Mouse (Mus musculus) heart, embryonic 15.5 days (tissue): ENCODE measurements around the gene Ext2. TPM values are rescaled to one million over a fixed set of nuclear protein-coding genes. Genes with fewer than 3 reads are reported as not detected.

Experiments
- ATAC-seq: fragments of 200-750 bp; cut with Nextera tagmentation; replicated peaks from 2 replicates; pipeline ENCODE4 v1.8.0; 2017; ENCODE audit warnings: low read depth, moderate TSS enrichment; ENCODE audit not compliant: insufficient number of reproducible peaks, insufficient read depth, low FRiP score
- H3K27ac ChIP-seq: fragments of 300-500 bp; sonication (generic); 2 replicates; pipeline ENCODE4 v1.5.1; 2015; ENCODE audit warnings: mild to moderate bottlenecking, inconsistent platforms
- H3K27me3 ChIP-seq: fragments of 300-500 bp; sonication (generic); 2 replicates; pipeline ENCODE4 v1.6.1; 2015; ENCODE audit warnings: inconsistent platforms
- H3K36me3 ChIP-seq: fragments of 300-500 bp; sonication (generic); 2 replicates; pipeline ENCODE4 v1.6.1; 2015; ENCODE audit warnings: mild to moderate bottlenecking, inconsistent platforms
- H3K4me1 ChIP-seq: fragments of 300-500 bp; sonication (generic); replicated peaks from 2 replicates; pipeline ENCODE4 v1.6.1; 2015; ENCODE audit warnings: inconsistent platforms
- H3K4me2 ChIP-seq: fragments of 300-500 bp; sonication (generic); 2 replicates; pipeline ENCODE4 v1.6.1; 2015; ENCODE audit warnings: inconsistent platforms, mild to moderate bottlenecking, moderate library complexity
- H3K4me3 ChIP-seq: fragments of 300-500 bp; sonication (generic); 2 replicates; pipeline ENCODE4 v1.5.1; 2015; ENCODE audit warnings: mild to moderate bottlenecking, inconsistent platforms
- H3K9ac ChIP-seq: fragments of 300-500 bp; sonication (generic); 2 replicates; pipeline ENCODE4 v1.6.1; 2015; ENCODE audit warnings: mild to moderate bottlenecking, inconsistent platforms
- H3K9me3 ChIP-seq: fragments of 300-500 bp; sonication (generic); replicated peaks from 2 replicates; pipeline ENCODE4 v1.6.1; 2016; ENCODE audit warnings: inconsistent platforms
- WGBS: fragments of 180-500 bp; shearing (Covaris S2); methylation state at CpG from one replicate; pipeline ENCODE4 v1.1.7; 2015; ENCODE audit warnings: mixed read lengths; 5-methylcytosine and 5-hydroxymethylcytosine counted together
- polyA plus RNA-seq: library from polyadenylated mRNA; unstranded; fragments of >200 nt; fragmentation: Nextera tagmentation; extraction: Ambion mirVana; gene quantifications from 2 replicates; pipeline ENCODE4 v1.2.1, GENCODE M21; 2015

Ext2 gene
- polyA plus RNA-seq, 1 experiment from 2014 or later = 57.6 TPM

- Histone ChIP-seq H3K4me1 (peaks cover 30% of the 10 kb centered on the region), H3K36me3 (no peaks in the 10 kb centered on the region), H3K4me3 (peak overlapping the region; percentile 40), H3K27ac (no peak overlapping the region), H3K4me2 (peak overlapping the region; percentile 61), H3K9me3 (no peaks in the 10 kb centered on the region), H3K27me3 (peaks cover 93% of the 10 kb centered on the region), H3K9ac (no peak overlapping the region)
- ATAC-seq = no peak
- 19% methylated on average over 33 of the region's 33 CpGs for WGBS
Observed at GRCm38 (mm10) chr2:93645626-93646320, 176.6 kb downstream of the Ext2 start.

GRCm38 (mm10) chr2:93645197-93645596 lies 177.2 kb downstream of the Ext2 start:
- peaks cover 30% of the 10 kb centered on the region for H3K4me1 ChIP-seq
- no peaks in the 10 kb centered on the region for H3K9me3 ChIP-seq
- 54% methylated on average over 10 of the region's 10 CpGs for WGBS
- no peak for ATAC-seq
- H3K27ac ChIP-seq = no peak overlapping the region
- no peak overlapping the region for H3K9ac ChIP-seq
- H3K4me3 ChIP-seq = no peak overlapping the region
- H3K27me3 ChIP-seq = peaks cover 93% of the 10 kb centered on the region
- H3K36me3 ChIP-seq = no peaks in the 10 kb centered on the region
- H3K4me2 ChIP-seq = no peak overlapping the region

GRCm38 (mm10) chr2:93644731-93645130 lies 177.6 kb downstream of the Ext2 start:
- WGBS = 57% methylated on average over 6 of the region's 6 CpGs
- no peak for ATAC-seq

GRCm38 (mm10) chr2:93644234-93644633 lies 178.1 kb downstream of the Ext2 start:
- Histone ChIP-seq H3K4me1 (peaks cover 30% of the 10 kb centered on the region), H3K9me3 (no peaks in the 10 kb centered on the region), H3K9ac (no peak overlapping the region), H3K27me3 (peaks cover 93% of the 10 kb centered on the region), H3K4me3 (no peak overlapping the region), H3K36me3 (no peaks in the 10 kb centered on the region), H3K27ac (no peak overlapping the region), H3K4me2 (no peak overlapping the region)
- ATAC-seq = no peak
- 62% methylated on average over 4 of the region's 4 CpGs for WGBS

More at GRCm38 (mm10) chr2:93644731-93645130, 177.6 kb downstream of the Ext2 start:
- Histone ChIP-seq H3K27ac (no peak overlapping the region), H3K9me3 (no peaks in the 10 kb centered on the region), H3K9ac (no peak overlapping the region), H3K4me1 (peaks cover 30% of the 10 kb centered on the region), H3K4me3 (no peak overlapping the region), H3K27me3 (peaks cover 93% of the 10 kb centered on the region), H3K36me3 (no peaks in the 10 kb centered on the region), H3K4me2 (no peak overlapping the region)

- H3K9ac ChIP-seq = peak overlapping the region; percentile 47
- ATAC-seq = no peak
Observed at GRCm38 (mm10) chr2:93643403-93643780, 179.0 kb downstream of the Ext2 start.

GRCm38 (mm10) chr2:93634609-93635008 lies 187.8 kb downstream of the Ext2 start:
- Histone ChIP-seq H3K9ac (no peak overlapping the region), H3K27ac (no peak overlapping the region), H3K4me1 (peaks cover 6% of the 10 kb centered on the region; the same call in 1 of the 2 replicates), H3K36me3 (no peaks in the 10 kb centered on the region), H3K9me3 (no peaks in the 10 kb centered on the region), H3K27me3 (peaks cover 67% of the 10 kb centered on the region), H3K4me2 (no peak overlapping the region), H3K4me3 (no peak overlapping the region)
- WGBS = 82% methylated on average over 4 of the region's 4 CpGs
- no peak for ATAC-seq

More at GRCm38 (mm10) chr2:93643403-93643780, 179.0 kb downstream of the Ext2 start:
- Histone ChIP-seq H3K4me1 (peaks cover 30% of the 10 kb centered on the region), H3K4me3 (peak overlapping the region; percentile 56), H3K4me2 (peak overlapping the region; percentile 94), H3K27ac (no peak overlapping the region), H3K9me3 (no peaks in the 10 kb centered on the region), H3K36me3 (no peaks in the 10 kb centered on the region), H3K27me3 (peaks cover 91% of the 10 kb centered on the region)
- WGBS = 5% methylated on average over 28 of the region's 28 CpGs

GRCm38 (mm10) chr2:93624665-93625408 lies 197.5 kb downstream of the Ext2 start:
- Histone ChIP-seq H3K27me3 (peaks cover 4% of the 10 kb centered on the region; the same call in 1 of the 2 replicates), H3K9me3 (no peaks in the 10 kb centered on the region), H3K4me3 (no peak overlapping the region), H3K36me3 (no peaks in the 10 kb centered on the region), H3K4me1 (peaks cover 1% of the 10 kb centered on the region; the same call in 1 of the 2 replicates), H3K4me2 (no peak overlapping the region), H3K27ac (no peak overlapping the region), H3K9ac (no peak overlapping the region)
- 61% methylated on average over 13 of the region's 13 CpGs for WGBS
- ATAC-seq = no peak

- H3K27ac ChIP-seq = no peak overlapping the region
- H3K27me3 ChIP-seq = no peaks in the 10 kb centered on the region; the same call in 1 of the 2 replicates
- ATAC-seq = peak; percentile 53
Observed at GRCm38 (mm10) chr2:93619208-93619849, 203.0 kb downstream of the Ext2 start.

GRCm38 (mm10) chr2:93618447-93619199 lies 203.7 kb downstream of the Ext2 start:
- H3K4me2 ChIP-seq = no peak overlapping the region
- H3K4me3 ChIP-seq = no peak overlapping the region
- no peaks in the 10 kb centered on the region for H3K9me3 ChIP-seq
- peaks cover 4% of the 10 kb centered on the region; the same call in 1 of the 2 replicates for H3K27me3 ChIP-seq
- no peaks in the 10 kb centered on the region for H3K36me3 ChIP-seq
- 63% methylated on average over 19 of the region's 19 CpGs for WGBS
- H3K9ac ChIP-seq = no peak overlapping the region
- H3K4me1 ChIP-seq = peaks cover 8% of the 10 kb centered on the region
- no peak overlapping the region for H3K27ac ChIP-seq
- no peak for ATAC-seq

More at GRCm38 (mm10) chr2:93619208-93619849, 203.0 kb downstream of the Ext2 start:
- no peak overlapping the region for H3K9ac ChIP-seq
- no peaks in the 10 kb centered on the region for H3K36me3 ChIP-seq
- 26% methylated on average over 5 of the region's 5 CpGs for WGBS
- peaks cover 8% of the 10 kb centered on the region for H3K4me1 ChIP-seq
- no peak overlapping the region for H3K4me3 ChIP-seq
- no peaks in the 10 kb centered on the region for H3K9me3 ChIP-seq
- H3K4me2 ChIP-seq = no peak overlapping the region

- H3K9ac ChIP-seq = no peak overlapping the region
Observed at GRCm38 (mm10) chr2:93615845-93616689, 206.3 kb downstream of the Ext2 start.

More at GRCm38 (mm10) chr2:93615845-93616689, 206.3 kb downstream of the Ext2 start:
- WGBS = 70% methylated on average over 27 of the region's 27 CpGs
- H3K4me3 ChIP-seq = no peak overlapping the region
- peaks cover 6% of the 10 kb centered on the region; the same call in 1 of the 2 replicates for H3K27me3 ChIP-seq
- H3K27ac ChIP-seq = no peak overlapping the region
- H3K4me2 ChIP-seq = no peak overlapping the region
- no peaks in the 10 kb centered on the region for H3K9me3 ChIP-seq
- peaks cover 8% of the 10 kb centered on the region for H3K4me1 ChIP-seq
- ATAC-seq = no peak
- H3K36me3 ChIP-seq = no peaks in the 10 kb centered on the region
